Mouse (Mus musculus): ENCODE measurements around the gene Gm6217. TPM values are rescaled to one million over a fixed set of nuclear protein-coding genes. Genes with fewer than 3 reads are reported as not detected.
"Not testable (repeated sequence)": the region's sequence is repeated elsewhere in the genome, so short reads cannot be mapped to it uniquely, and the experiment has no call there.

Gm6217 gene
- not detected in 2 replicates for polyA plus RNA-seq (2015; fragmentation: Nextera tagmentation; extraction: Ambion mirVana)

- DNase-seq (ENCODE audit: low spot score), result not testable (repeated sequence)
Measured at GRCm38 (mm10) chr1:82931326-82931725, at the start of gene Gm6217. Gm6217 (minus strand) TSS chr1:82931399.

DNA sequence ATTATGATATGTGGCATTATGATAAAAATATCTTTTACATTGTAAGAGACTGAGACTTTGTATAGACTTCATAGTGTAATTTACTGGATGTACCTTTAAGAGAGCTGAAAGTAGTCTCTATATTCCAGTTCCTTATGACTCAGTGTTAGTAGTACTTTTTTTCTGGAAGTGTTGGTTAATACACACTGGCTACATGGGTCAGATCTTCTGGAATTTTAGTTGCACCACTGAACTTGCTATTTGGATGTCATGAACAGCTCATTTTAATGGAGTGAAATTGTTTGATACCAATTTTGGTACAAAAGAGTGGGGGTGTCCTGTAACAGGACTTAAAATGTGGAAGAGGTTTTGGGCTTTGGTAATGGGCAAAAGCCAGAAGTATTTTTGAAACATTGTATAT is 46.6 kb upstream of the Gm6217 start:
- DNase-seq (ENCODE audit: low spot score), result no peak

DNA sequence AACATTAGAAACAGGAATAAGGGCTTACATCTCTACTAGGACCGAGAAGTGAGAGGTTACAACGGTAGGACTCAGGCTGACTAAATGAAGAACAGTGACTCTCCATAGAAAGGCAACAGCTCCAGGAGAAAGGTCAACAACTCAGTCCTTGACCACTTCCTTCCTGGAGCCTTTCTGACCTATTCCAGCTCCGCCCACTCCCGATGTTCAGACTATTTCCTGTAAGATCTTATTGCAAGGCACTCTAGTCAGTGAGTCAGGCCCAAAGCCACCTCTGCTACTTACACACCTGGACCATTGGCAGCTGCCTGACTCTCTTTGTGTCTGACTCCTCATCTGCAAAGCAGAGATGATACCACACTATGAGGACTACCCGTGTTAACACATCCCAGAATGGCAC is 44.6 kb upstream of the Gm6217 start:
- no peak for DNase-seq (ENCODE audit: low spot score)

DNA sequence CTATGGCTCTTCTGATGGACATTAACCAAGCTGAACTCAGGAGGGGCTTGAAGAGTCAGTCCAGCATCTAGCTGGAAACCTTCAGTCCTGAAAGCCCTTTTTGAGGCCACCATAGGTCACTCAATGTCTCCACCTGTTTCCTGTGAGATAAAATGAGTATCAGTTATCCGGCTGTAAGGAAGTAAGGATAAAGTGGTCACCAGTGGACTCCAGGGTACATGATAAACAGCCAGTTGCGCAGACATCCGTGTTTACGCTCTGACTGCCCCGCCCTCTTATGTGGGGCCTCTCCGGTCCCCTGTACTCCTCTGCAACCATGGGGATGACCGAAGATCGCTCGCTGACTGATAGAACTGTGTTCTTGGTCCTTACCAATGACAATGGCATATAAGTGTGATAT is 43.1 kb upstream of the Gm6217 start:
- DNase-seq (ENCODE audit: low spot score), result no peak

GRCm38 (mm10) chr1:82973901-82974300 is 42.7 kb upstream of the Gm6217 start:
- DNase-seq (ENCODE audit: low spot score), result peak; percentile 55

DNA sequence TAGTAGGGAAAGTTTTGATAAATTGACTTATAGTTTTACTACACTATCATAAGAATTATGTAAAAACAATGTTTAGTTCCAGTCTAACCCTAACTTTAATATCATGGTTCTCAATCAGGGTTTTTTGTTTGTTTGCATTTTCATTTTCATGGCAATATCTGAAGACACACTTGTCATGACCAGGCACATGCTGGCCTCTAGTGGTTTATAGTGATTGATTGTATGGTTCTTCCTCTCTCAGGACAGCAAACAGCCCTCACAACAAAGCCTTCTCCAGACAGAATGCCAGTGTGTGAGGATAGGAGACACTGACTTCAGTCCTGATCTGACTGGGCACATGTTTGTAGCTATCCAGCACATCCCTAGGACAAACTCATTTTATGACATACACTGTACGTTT is 42.0 kb upstream of the Gm6217 start:
- DNase-seq (ENCODE audit: low spot score), result no peak

DNA sequence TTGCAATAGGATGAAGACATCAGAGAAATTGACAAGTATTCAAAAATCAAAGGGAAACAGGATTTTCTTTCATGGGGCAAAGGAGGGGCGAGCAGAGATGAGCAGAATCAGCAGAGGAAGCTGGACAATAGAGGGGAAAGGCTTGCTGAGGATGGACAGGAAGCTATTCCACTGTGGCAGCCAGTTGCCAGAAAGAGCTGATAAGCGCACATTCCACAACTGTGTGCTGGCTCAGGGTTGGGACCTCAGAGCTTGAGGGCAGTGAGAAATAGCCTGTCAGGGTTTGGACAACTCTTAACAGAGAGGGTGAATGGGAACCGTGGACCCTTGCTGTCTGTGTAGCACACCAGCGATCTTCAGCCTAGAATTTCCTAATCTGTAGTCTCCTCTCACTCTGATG is 40.8 kb upstream of the Gm6217 start:
- no peak for DNase-seq (ENCODE audit: low spot score)

GRCm38 (mm10) chr1:82966413-82966812 is 35.2 kb upstream of the Gm6217 start:
- DNase-seq (ENCODE audit: low spot score), result no peak

GRCm38 (mm10) chr1:82959870-82960385 is 28.7 kb upstream of the Gm6217 start, which contains the start of gene Gm47955:
Gm47955 (plus strand) TSS chr1:82960286.
- no peak for DNase-seq (ENCODE audit: low spot score)

DNA sequence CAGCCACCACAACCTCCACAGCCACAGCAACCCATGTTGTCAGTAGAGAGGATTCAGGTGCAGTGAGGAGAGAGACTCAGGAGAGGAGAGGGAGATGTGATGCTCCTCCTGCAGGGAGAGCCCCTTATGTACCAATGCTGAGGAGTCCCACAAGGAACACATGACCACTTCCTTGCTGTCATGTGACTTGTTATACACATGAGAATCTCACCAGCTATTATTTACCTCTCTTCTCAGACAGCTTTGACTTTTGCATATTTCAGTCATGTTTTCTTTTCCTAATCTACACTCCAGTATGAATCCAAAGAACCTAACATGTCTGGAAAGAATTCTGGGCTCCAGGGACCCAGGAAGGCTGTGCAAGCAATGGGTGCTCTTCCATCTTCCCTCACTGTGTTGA is 24.7 kb upstream of the Gm6217 start, which contains the start of gene Gm7544:
Gene Gm7544 (minus strand): TSS at position 101 of the 400 bp plus-strand sequence.
- DNase-seq (ENCODE audit: low spot score), result not testable (repeated sequence)

DNA sequence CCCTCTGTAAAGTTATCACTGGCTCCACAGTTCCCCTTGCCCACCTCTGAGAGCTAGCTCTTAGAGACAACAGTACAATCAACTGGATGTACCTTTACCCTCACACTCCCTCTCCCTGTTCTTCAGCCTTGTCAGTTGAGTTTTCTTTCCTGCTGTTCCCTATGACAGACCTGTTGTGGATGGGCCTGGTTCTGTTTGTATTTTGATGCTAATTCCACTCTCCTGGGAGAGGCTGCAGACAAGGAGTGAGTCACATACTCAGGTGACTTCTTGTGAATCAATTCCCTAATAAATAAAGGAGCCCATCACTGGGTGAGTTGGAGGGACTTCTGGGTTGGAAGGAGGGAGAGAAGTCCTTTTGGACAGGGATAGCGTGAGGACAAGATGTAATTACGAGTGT is 17.4 kb upstream of the Gm6217 start:
- DNase-seq (ENCODE audit: low spot score), result no peak

DNA sequence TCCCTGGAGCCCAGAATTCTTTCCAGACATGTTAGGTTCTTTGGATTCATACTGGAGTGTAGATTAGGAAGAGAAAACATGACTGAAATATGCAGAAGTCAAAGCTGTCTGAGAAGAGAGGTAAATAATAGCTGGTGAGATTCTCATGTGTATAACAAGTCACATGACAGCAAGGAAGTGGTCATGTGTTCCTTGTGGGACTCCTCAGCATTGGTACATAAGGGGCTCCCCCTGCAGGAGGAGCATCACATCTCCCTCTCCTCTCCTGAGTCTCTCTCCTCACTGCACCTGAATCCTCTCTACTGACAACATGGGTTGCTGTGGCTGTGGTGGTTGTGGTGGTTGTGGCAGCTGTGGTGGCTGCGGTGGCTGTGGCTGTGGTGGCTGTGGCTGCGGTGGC is 14.8 kb upstream of the Gm6217 start:
- not testable (repeated sequence) for DNase-seq (ENCODE audit: low spot score)

GRCm38 (mm10) chr1:82943295-82943694 is 12.1 kb upstream of the Gm6217 start, which contains the start of gene A030003K21Rik:
A030003K21Rik (minus strand) TSS chr1:82943388.
- DNase-seq (ENCODE audit: low spot score), result not testable (repeated sequence)

DNA sequence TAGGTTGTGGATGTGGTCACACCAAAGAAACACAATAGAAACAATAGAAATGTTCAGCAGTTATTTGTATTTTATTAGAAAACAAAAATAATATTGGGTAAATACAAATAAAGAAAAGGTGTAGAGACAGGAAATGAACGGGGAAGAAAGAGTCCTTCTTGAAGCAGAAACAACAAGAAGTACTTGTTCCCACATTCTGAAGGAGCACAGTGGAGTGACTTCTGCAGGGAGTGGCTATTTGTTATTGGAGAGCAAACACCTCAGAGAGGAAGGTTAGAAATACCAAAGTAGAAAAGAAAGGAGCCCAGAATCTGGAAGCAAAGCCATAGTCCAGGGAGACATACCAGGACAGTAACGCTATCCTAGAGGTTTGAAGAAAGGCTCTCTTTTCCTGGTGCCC is 11.3 kb upstream of the Gm6217 start:
- DNase-seq (ENCODE audit: low spot score), result not testable (repeated sequence)

DNA sequence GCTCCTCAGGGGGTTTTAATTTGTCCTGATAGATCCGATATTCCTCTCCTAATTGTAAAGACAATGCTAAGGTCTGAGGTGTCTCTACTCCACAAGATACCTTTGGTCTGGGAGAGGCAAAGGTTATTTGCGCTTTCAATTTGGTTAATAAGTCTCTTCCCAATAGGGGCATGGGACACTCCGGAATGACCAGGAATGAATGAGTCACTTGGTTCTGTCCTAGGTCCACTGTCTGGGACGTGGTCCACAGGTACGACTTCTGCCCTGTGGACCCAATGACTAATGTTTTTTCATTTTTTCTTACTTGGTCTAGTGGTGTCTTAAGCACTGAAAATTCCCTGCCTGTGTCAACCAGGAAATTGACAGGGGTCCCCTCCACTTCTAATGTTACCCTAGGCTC is 7.5 kb upstream of the Gm6217 start:
- no peak for DNase-seq (ENCODE audit: low spot score)

DNA sequence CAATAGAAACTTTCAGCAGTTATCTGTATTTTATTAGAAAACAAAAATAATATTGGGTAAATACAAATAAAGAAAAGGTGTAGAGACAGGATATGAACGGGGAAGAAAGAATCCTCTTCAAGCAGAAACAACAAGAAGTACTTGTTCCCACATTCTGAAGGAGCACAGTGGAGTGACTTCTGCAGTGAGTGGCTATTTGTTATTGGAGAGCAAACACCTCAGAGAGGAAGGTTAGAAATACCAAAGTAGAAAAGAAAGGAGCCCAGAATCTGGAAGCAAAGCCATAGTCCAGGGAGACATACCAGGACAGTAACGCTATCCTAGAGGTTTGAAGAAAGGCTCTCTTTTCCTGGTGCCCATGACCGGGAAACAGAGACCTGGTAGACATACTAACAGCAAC is 641 bp downstream of the Gm6217 start:
- not testable (repeated sequence) for DNase-seq (ENCODE audit: low spot score)

- DNase-seq (ENCODE audit: low spot score), result no peak
Measured at GRCm38 (mm10) chr1:82924650-82925049, 6.5 kb downstream of the Gm6217 start, which contains the start of gene A030014E15Rik. A030014E15Rik (plus strand) TSS chr1:82924917.

DNA sequence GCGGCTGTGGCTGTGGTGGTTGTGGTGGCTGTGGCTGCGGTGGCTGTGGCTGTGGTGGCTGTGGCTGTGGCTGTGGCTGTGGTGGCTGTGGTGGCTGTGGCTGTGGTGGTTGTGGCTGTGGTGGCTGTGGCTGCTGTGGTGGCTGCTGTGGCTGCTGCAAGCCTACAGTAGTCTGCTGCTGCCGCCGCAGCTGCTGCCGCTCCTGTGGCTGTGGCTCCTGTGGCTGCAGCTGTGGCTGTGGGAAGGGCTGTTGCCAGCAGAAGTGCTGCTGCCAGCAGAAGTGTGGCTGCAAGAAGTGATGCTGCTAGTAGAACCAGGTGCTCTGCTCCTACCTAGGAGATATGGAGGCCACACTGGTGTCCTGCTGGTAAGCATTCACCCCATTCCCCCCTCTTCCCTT is 17.8 kb downstream of the Gm6217 start:
- not testable (repeated sequence) for DNase-seq (ENCODE audit: low spot score)

GRCm38 (mm10) chr1:82913025-82913424 is 18.2 kb downstream of the Gm6217 start, which contains the start of gene A030005L19Rik:
A030005L19Rik (plus strand) TSS chr1:82913325.
- no peak for DNase-seq (ENCODE audit: low spot score)

DNA sequence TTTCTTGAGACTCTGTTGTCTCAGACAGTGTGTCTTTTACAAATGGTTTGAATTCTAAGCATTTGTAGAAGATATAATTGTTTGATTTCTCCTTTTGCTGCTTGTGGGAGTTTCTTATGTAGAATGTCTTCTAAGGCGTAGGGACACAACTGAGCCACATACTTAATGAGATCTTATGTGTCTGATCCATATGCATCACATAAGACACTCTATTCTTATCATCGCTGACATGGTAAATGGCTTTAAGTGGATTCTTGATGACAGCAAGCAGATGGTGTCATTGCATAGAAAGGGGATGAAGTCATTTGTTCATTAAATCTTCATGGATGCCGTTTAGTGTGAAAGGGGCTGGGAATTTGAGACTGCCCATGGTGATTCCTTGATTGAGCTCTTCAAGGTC is 25.3 kb downstream of the Gm6217 start:
- DNase-seq (ENCODE audit: low spot score), result no peak

DNA sequence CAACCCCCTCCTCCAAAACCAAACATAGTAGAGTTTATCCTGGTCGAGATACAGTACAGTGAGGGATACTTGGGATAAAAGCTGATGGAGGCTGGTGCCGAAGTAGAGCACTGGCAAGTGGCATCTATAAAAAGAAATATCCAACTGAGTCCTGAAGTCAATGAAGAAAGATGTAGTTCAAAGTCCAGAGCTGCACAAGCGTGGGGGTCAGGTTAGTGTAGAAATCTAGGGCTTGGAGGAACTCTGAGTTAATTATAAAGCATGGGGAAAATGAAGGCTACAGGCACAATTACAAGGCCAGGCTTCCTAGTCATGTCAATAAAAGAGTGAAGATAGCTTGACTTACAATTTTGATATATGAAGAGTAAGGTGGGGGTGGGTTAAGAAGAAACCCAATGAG is 30.0 kb downstream of the Gm6217 start:
- DNase-seq (ENCODE audit: low spot score), result no peak

GRCm38 (mm10) chr1:82900567-82900966 is 30.6 kb downstream of the Gm6217 start:
- peak; percentile 61 for DNase-seq (ENCODE audit: low spot score)

GRCm38 (mm10) chr1:82893269-82893668 is 37.9 kb downstream of the Gm6217 start:
- DNase-seq (ENCODE audit: low spot score), result no peak
